Mouse (Mus musculus) embryonic fibroblast, embryonic 13.5 days (primary cell): ENCODE results near the gene Zfp280c.

Experiments used
- CTCF ChIP-seq: IDR thresholded peaks from 2 replicates; pipeline ENCODE4 v1.5.1; 2011; ENCODE audit warnings: mild to moderate bottlenecking, control low read depth, low read length, moderate library complexity, borderline replicate concordance; ENCODE audit not compliant: insufficient read depth
- POLR2A ChIP-seq: IDR thresholded peaks from 2 replicates; pipeline ENCODE4 v1.6.1; 2011; ENCODE audit warnings: low read depth, mild to moderate bottlenecking, control low read depth, low read length, moderate library complexity

GRCm38 (mm10) chrX:48519549-48520085, 74.7 kb downstream of the Zfp280c start:
- TF ChIP-seq POLR2A: no peak
- TF ChIP-seq CTCF: no peak
